Mouse (Mus musculus): ENCODE measurements around the gene Gpr34. TPM values are rescaled to one million over a fixed set of nuclear protein-coding genes. Genes with fewer than 3 reads are reported as not detected.

The Gpr34 gene
- 2.9 and 3.4 TPM in 2 replicates for polyA plus RNA-seq (2014; fragmentation: Nextera tagmentation; extraction: Ambion mirVana)

- Histone ChIP-seq H3K4me3 (ENCODE audit: low read depth, low read length) (no peak within 1 kb of the TSS), H3K9me3 (ENCODE audit: control insufficient read depth, low read length) (no peaks in the 10 kb centered on the region), H3K9ac (ENCODE audit: low read depth, low read length) (no peak within 1 kb of the TSS), H3K4me1 (replicated peaks; ENCODE audit: control insufficient read depth, insufficient read depth, low read length) (no peaks in the 10 kb centered on the region), H3K27ac (ENCODE audit: low read depth, low read length) (no peak within 1 kb of the TSS), H3K27me3 (ENCODE audit: control insufficient read depth, insufficient read depth, low read length) (no peaks in the 10 kb centered on the region), H3K36me3 (ENCODE audit: control insufficient read depth, insufficient read depth, low read length) (no peaks in the 10 kb centered on the region), H3K4me2 (replicated peaks; ENCODE audit: low read depth, low read length) (no peak within 1 kb of the TSS)
- no peak for ATAC-seq (ENCODE audit: low FRiP score)
- 75% methylated on average over 5 of the region's 5 CpGs for WGBS
- DNase-seq (ENCODE audit: low spot score): no peak
Observed at GRCm38 (mm10) chrX:13631599-13632283, at the start of gene Gpr34. Gene Gpr34 (plus strand): TSS chrX:13632089.

- H3K4me3 ChIP-seq (ENCODE audit: low read depth, low read length): no peak overlapping the region
- 86% methylated on average over 2 of the region's 2 CpGs for WGBS
- H3K9ac ChIP-seq (ENCODE audit: low read depth, low read length): no peak overlapping the region
- H3K36me3 ChIP-seq (ENCODE audit: control insufficient read depth, insufficient read depth, low read length): no peaks in the 10 kb centered on the region
- H3K27ac ChIP-seq (ENCODE audit: low read depth, low read length): no peak overlapping the region
- H3K4me1 ChIP-seq (replicated peaks; ENCODE audit: control insufficient read depth, insufficient read depth, low read length): no peaks in the 10 kb centered on the region
- H3K9me3 ChIP-seq (ENCODE audit: control insufficient read depth, low read length): no peaks in the 10 kb centered on the region
- H3K27me3 ChIP-seq (ENCODE audit: control insufficient read depth, insufficient read depth, low read length): no peaks in the 10 kb centered on the region
- DNase-seq (ENCODE audit: low spot score): no peak
- no peak for ATAC-seq (ENCODE audit: low FRiP score)
- no peak overlapping the region for H3K4me2 ChIP-seq (replicated peaks; ENCODE audit: low read depth, low read length)
Observed at GRCm38 (mm10) chrX:13599373-13599772, 32.5 kb upstream of the Gpr34 start.

- H3K9ac ChIP-seq (ENCODE audit: low read depth, low read length): no peak overlapping the region
- no peaks in the 10 kb centered on the region for H3K36me3 ChIP-seq (ENCODE audit: control insufficient read depth, insufficient read depth, low read length)
- WGBS: 76% methylated on average over 1 of the region's 1 CpGs
- H3K27ac ChIP-seq (ENCODE audit: low read depth, low read length): no peak overlapping the region
- no peak for ATAC-seq (ENCODE audit: low FRiP score)
- H3K4me3 ChIP-seq (ENCODE audit: low read depth, low read length): no peak overlapping the region
- no peaks in the 10 kb centered on the region for H3K27me3 ChIP-seq (ENCODE audit: control insufficient read depth, insufficient read depth, low read length)
- H3K9me3 ChIP-seq (ENCODE audit: control insufficient read depth, low read length): no peaks in the 10 kb centered on the region
- no peak overlapping the region for H3K4me2 ChIP-seq (replicated peaks; ENCODE audit: low read depth, low read length)
- DNase-seq (ENCODE audit: low spot score): no peak
- H3K4me1 ChIP-seq (replicated peaks; ENCODE audit: control insufficient read depth, insufficient read depth, low read length): no peaks in the 10 kb centered on the region
Observed at GRCm38 (mm10) chrX:13599966-13600365, 31.9 kb upstream of the Gpr34 start.

GRCm38 (mm10) chrX:13606741-13607140 is 25.1 kb upstream of the Gpr34 start:
- ATAC-seq (ENCODE audit: low FRiP score): no peak
- no peaks in the 10 kb centered on the region for H3K36me3 ChIP-seq (ENCODE audit: control insufficient read depth, insufficient read depth, low read length)
- no peak overlapping the region for H3K9ac ChIP-seq (ENCODE audit: low read depth, low read length)
- no peaks in the 10 kb centered on the region for H3K27me3 ChIP-seq (ENCODE audit: control insufficient read depth, insufficient read depth, low read length)
- no peak overlapping the region for H3K27ac ChIP-seq (ENCODE audit: low read depth, low read length)
- 75% methylated on average over 3 of the region's 3 CpGs for WGBS
- DNase-seq (ENCODE audit: low spot score): no peak
- no peak overlapping the region for H3K4me2 ChIP-seq (replicated peaks; ENCODE audit: low read depth, low read length)
- H3K9me3 ChIP-seq (ENCODE audit: control insufficient read depth, low read length): no peaks in the 10 kb centered on the region
- H3K4me3 ChIP-seq (ENCODE audit: low read depth, low read length): no peak overlapping the region
- no peaks in the 10 kb centered on the region for H3K4me1 ChIP-seq (replicated peaks; ENCODE audit: control insufficient read depth, insufficient read depth, low read length)

GRCm38 (mm10) chrX:13607752-13608151 is 24.1 kb upstream of the Gpr34 start:
- Histone ChIP-seq H3K4me3 (ENCODE audit: low read depth, low read length) (no peak overlapping the region), H3K4me1 (replicated peaks; ENCODE audit: control insufficient read depth, insufficient read depth, low read length) (no peaks in the 10 kb centered on the region), H3K4me2 (replicated peaks; ENCODE audit: low read depth, low read length) (no peak overlapping the region), H3K9ac (ENCODE audit: low read depth, low read length) (no peak overlapping the region), H3K27me3 (ENCODE audit: control insufficient read depth, insufficient read depth, low read length) (no peaks in the 10 kb centered on the region), H3K36me3 (ENCODE audit: control insufficient read depth, insufficient read depth, low read length) (no peaks in the 10 kb centered on the region), H3K9me3 (ENCODE audit: control insufficient read depth, low read length) (no peaks in the 10 kb centered on the region), H3K27ac (ENCODE audit: low read depth, low read length) (no peak overlapping the region)
- WGBS: 30% methylated on average over 3 of the region's 3 CpGs
- ATAC-seq (ENCODE audit: low FRiP score) (no peak), DNase-seq (ENCODE audit: low spot score) (no peak)

GRCm38 (mm10) chrX:13611114-13611513 is 20.8 kb upstream of the Gpr34 start:
- Histone ChIP-seq H3K4me2 (replicated peaks; ENCODE audit: low read depth, low read length) (no peak overlapping the region), H3K4me3 (ENCODE audit: low read depth, low read length) (no peak overlapping the region), H3K27ac (ENCODE audit: low read depth, low read length) (no peak overlapping the region), H3K9ac (ENCODE audit: low read depth, low read length) (no peak overlapping the region), H3K9me3 (ENCODE audit: control insufficient read depth, low read length) (no peaks in the 10 kb centered on the region), H3K4me1 (replicated peaks; ENCODE audit: control insufficient read depth, insufficient read depth, low read length) (no peaks in the 10 kb centered on the region), H3K36me3 (ENCODE audit: control insufficient read depth, insufficient read depth, low read length) (no peaks in the 10 kb centered on the region), H3K27me3 (ENCODE audit: control insufficient read depth, insufficient read depth, low read length) (no peaks in the 10 kb centered on the region)
- ATAC-seq (ENCODE audit: low FRiP score): no peak
- 92% methylated on average over 5 of the region's 5 CpGs for WGBS
- DNase-seq (ENCODE audit: low spot score): no peak

GRCm38 (mm10) chrX:13612115-13612514 is 19.8 kb upstream of the Gpr34 start:
- DNase-seq (ENCODE audit: low spot score) (no peak), ATAC-seq (ENCODE audit: low FRiP score) (no peak)
- 83% methylated on average over 2 of the region's 2 CpGs for WGBS
- Histone ChIP-seq H3K27me3 (ENCODE audit: control insufficient read depth, insufficient read depth, low read length) (no peaks in the 10 kb centered on the region), H3K36me3 (ENCODE audit: control insufficient read depth, insufficient read depth, low read length) (no peaks in the 10 kb centered on the region), H3K4me3 (ENCODE audit: low read depth, low read length) (no peak overlapping the region), H3K9me3 (ENCODE audit: control insufficient read depth, low read length) (no peaks in the 10 kb centered on the region), H3K4me2 (replicated peaks; ENCODE audit: low read depth, low read length) (no peak overlapping the region), H3K27ac (ENCODE audit: low read depth, low read length) (no peak overlapping the region), H3K4me1 (replicated peaks; ENCODE audit: control insufficient read depth, insufficient read depth, low read length) (no peaks in the 10 kb centered on the region), H3K9ac (ENCODE audit: low read depth, low read length) (no peak overlapping the region)

GRCm38 (mm10) chrX:13616726-13617125 is 15.2 kb upstream of the Gpr34 start:
- no peak for ATAC-seq (ENCODE audit: low FRiP score)
- no peak overlapping the region for H3K9ac ChIP-seq (ENCODE audit: low read depth, low read length)
- H3K4me2 ChIP-seq (replicated peaks; ENCODE audit: low read depth, low read length): no peak overlapping the region
- no peaks in the 10 kb centered on the region; the same call in 1 of the 2 replicates for H3K27me3 ChIP-seq (ENCODE audit: control insufficient read depth, insufficient read depth, low read length)
- WGBS: 80% methylated on average over 1 of the region's 1 CpGs
- no peaks in the 10 kb centered on the region for H3K9me3 ChIP-seq (ENCODE audit: control insufficient read depth, low read length)
- H3K4me1 ChIP-seq (replicated peaks; ENCODE audit: control insufficient read depth, insufficient read depth, low read length): no peaks in the 10 kb centered on the region
- no peak for DNase-seq (ENCODE audit: low spot score)
- no peak overlapping the region for H3K4me3 ChIP-seq (ENCODE audit: low read depth, low read length)
- no peaks in the 10 kb centered on the region for H3K36me3 ChIP-seq (ENCODE audit: control insufficient read depth, insufficient read depth, low read length)
- no peak overlapping the region for H3K27ac ChIP-seq (ENCODE audit: low read depth, low read length)

- Histone ChIP-seq H3K9me3 (ENCODE audit: control insufficient read depth, low read length) (no peaks in the 10 kb centered on the region), H3K4me3 (ENCODE audit: low read depth, low read length) (no peak overlapping the region), H3K4me1 (replicated peaks; ENCODE audit: control insufficient read depth, insufficient read depth, low read length) (no peaks in the 10 kb centered on the region), H3K9ac (ENCODE audit: low read depth, low read length) (no peak overlapping the region), H3K36me3 (ENCODE audit: control insufficient read depth, insufficient read depth, low read length) (no peaks in the 10 kb centered on the region), H3K27ac (ENCODE audit: low read depth, low read length) (no peak overlapping the region), H3K4me2 (replicated peaks; ENCODE audit: low read depth, low read length) (no peak overlapping the region), H3K27me3 (ENCODE audit: control insufficient read depth, insufficient read depth, low read length) (no peaks in the 10 kb centered on the region; the same call in 1 of the 2 replicates)
- ATAC-seq (ENCODE audit: low FRiP score): no peak
- no peak for DNase-seq (ENCODE audit: low spot score)
- 96% methylated on average over 1 of the region's 1 CpGs for WGBS
Observed at GRCm38 (mm10) chrX:13617294-13617693, 14.6 kb upstream of the Gpr34 start.
